Mouse (Mus musculus) layer of hippocampus, adult 9-11 months (tissue): ENCODE measurements at regions not wholly inside any gene's neighbourhood (a gene's known extent, or its start where the extent isn't known, plus 50 kb on each side); places are given as distances from the start of the nearest gene placed in this dataset.

Source experiments
- DNase-seq: peaks from one replicate; pipeline ENCODE4 v3.0.0; 2022

- DNase-seq = no peak
Measured at GRCm38 (mm10) chr1:125488915-125489730, 53.6 kb upstream of the Actr3 start.

- DNase-seq = no peak
Measured at GRCm38 (mm10) chr1:125491014-125491413, 55.5 kb upstream of the Actr3 start.

DNA sequence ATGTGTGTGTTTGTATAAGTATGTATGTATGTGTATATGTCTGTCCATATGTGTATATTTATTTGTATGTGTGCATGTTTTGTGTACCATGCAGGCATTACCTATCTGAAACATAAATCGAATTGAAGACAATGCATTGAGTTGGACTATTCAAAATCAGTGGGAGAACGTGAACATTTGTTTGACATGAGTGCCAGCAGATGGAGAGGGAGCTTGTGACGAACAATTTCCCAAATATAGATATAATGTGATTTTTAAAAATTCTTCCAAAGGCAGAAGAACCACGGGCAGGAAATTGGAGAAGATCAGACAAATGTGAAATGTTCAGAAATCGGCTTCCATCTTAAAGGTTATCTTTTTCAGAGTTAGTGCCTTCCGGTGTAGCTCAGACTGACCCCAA lies 59.1 kb upstream of the Actr3 start:
- DNase-seq = peak; percentile 40

DNA sequence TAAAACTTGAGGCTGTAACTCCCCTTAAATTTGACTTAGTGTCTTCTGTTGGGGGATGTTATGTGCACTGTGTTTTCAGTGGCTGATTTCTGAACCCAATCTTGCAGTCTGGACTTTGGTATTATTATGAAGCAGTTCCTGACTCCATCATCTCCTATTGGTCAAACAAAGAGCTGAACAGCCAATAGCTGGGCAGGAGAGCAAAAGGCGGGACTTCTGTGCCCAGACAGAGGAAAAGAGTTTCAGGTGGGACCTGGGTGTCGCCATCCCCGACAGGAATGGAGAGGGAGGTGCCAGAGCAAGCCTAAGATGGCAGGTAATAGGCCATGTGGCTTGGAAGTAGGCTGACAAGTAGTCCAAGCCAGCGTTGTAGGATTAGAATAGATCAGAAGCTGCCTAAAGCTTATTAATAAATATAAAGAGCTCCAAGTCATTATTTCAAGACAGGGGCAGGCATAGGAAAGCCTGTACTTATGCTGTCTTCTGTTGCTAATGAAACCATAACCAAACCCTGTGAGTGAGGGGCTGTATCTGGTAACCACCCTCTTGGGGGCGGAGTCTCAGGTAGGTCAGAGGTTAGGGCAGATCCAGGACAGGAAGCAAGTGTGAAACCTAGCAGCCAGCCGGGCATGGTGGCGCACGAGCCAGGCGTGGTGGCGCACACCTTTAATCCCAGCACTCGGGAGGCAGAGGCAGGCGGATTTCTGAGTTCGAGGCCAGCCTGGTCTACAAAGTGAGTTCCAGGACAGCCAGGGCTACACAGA lies 60.0 kb upstream of the Actr3 start:
- no peak for DNase-seq

- no peak for DNase-seq
Measured at GRCm38 (mm10) chr1:125497006-125497405, 61.5 kb upstream of the Actr3 start.

DNA sequence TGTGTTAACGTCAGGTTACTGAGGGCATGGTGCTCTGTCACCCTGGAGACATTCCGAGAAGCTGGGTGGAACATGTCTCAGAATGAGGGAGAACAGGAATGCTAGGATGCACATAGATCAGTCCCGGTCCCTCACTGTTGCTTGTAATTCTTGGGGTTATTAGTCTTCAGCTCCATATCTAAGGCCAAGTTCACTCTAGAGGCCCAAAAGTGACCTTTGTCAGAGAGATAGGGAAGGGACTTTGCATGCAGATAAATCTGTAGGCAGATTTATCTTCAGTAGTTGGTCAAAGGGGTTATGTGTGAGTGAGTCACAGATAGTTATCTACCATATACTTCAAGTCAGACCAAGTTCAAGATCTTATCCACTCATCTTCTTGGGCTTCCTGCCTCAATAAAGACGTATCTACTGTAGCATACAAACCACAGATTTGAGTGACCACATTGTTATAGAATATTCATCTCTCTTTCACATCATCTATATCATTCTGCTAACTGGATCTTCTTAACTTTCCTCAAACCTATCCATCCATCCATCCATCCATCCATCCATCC lies 58.4 kb upstream of the Slc35f5 start:
- no peak for DNase-seq

DNA sequence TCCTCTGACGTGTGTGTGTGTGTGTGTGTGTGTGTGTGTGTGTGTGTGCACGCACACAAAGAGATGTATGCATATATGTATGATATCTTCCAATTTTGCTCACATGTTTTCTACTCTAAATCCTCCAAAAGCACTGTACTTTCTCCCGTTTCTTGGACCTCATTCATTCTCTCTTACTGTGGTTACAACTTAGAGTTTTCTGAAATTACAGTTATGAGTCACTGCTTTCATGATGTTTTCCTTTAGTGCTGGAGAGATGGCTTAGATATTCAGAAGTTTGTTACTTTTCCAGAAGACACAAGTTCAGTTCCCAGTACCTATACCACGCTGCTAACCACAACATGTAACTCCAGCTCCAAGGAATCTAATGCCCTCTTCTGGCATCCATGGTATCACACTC lies 56.5 kb upstream of the Slc35f5 start:
- no peak for DNase-seq

DNA sequence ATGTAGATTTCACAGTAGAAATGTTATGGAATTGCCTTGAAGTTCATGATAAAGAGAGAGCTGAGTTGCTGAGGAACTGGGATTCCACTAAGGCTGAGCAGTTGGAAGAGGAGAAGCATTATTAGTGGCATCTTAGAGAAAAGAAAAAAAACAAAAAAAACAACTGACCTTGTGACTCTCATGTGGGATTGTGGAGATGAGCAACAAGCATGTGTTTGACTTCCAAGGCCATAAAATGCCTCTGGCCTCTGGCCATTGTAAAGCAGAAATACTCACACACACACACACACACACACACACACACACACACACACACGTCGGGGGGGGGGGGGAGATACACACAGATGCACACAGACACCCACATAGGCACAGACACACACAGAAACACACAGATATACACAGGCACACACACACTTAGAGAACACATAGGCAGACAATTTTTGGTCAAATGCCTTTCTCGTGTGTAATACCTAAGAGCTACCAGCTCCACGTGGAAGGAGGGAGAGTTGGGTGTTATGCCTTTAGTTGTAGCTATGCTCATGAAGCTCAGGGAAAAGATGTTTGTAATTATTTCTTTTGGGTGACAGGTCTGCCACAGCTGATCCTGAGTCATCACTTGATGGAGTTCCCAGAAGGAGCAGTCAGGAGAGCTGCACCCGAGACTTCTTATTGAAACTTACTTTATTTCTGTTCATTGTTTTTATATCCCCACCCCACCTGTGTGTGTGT lies 52.4 kb upstream of the Slc35f5 start:
- no peak for DNase-seq

GRCm38 (mm10) chr1:125508594-125509257 lies 51.7 kb upstream of the Slc35f5 start:
- DNase-seq = no peak
